Mouse (Mus musculus): Measurements from ENCODE around the gene Snrpa. TPM values are rescaled to one million over a fixed set of nuclear protein-coding genes. Genes with fewer than 3 reads are reported as not detected.
A peak's percentile ranks its signal among the peaks of the same experiment; 100 is the strongest.

Snrpa gene
- polyA plus RNA-seq, 1 experiment from 2014 or later = 204 TPM

DNA sequence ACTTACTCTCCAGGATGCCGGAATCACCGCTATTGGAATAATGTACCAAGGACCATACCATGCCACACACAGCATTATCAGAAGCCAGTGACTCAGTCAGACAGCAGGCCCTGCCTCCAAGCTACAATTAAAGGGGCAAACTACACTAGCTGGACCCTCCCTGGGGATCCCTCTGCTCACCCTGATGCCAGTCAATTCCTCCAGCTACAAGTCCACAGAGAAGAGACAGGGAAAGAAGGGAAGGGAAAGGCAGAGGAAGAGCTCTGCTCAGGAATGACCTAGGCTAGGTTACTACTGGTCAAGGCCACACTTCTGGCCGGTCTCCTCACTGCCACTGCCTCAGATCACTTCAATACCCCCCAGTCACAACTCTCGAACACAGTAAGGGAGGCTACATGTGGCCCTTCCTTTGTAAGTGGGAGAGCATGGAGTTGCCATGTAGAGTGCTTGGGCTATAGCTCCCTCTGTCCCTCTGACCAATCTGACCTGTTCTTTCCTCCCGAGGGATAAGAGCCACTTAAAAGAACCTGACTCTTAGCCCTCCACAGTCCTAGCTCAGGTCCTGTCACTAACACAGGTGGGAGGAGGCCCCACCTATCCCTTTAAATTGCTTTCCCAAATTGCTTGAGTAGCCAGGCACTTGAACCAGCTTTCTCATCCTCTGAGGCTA is 33.2 kb downstream of the Snrpa start:
- no peak for ATAC-seq (replicated peaks)
- peak overlapping the region; percentile 29; the same call in 1 of the 2 replicates for H3K9ac ChIP-seq
- H3K27ac ChIP-seq = no peak overlapping the region
- H3K27me3 ChIP-seq (replicated peaks) = no peaks in the 10 kb centered on the region
- H3K9me3 ChIP-seq = no peaks in the 10 kb centered on the region
- H3K4me2 ChIP-seq = peak overlapping the region; percentile 90
- peaks cover 9% of the 10 kb centered on the region for H3K36me3 ChIP-seq (replicated peaks)
- peaks cover 73% of the 10 kb centered on the region for H3K4me1 ChIP-seq
- 83% methylated on average over 5 of the region's 5 CpGs for WGBS
- peak overlapping the region; percentile 0; the same call in 1 of the 2 replicates for H3K4me3 ChIP-seq

DNA sequence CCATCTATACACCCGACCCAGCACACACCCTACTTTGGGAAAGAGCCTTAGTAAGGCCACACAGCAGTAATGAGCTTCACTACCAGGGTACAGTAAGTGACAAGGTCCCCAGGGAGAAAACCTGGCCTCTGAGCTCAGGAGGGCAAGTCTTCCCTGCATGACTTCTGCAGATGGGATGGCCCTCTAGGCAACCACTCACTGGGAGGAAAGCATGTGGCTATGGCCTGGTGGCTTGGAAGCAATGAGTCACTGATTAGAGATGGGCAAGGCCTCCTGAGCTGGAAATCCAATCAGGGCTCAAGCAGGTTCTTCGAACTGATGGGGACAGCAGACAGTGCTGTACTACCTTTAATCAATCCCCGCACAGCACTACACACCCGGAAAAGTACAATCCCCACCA is 34.3 kb downstream of the Snrpa start:
- no peaks in the 10 kb centered on the region for H3K9me3 ChIP-seq
- ATAC-seq (replicated peaks) = no peak
- no peaks in the 10 kb centered on the region for H3K27me3 ChIP-seq (replicated peaks)
- no peak overlapping the region for H3K4me2 ChIP-seq
- peaks cover 63% of the 10 kb centered on the region for H3K4me1 ChIP-seq
- H3K4me3 ChIP-seq = no peak overlapping the region
- no peak overlapping the region for H3K27ac ChIP-seq
- H3K9ac ChIP-seq = no peak overlapping the region
- WGBS = 88% methylated on average over 4 of the region's 4 CpGs
- H3K36me3 ChIP-seq (replicated peaks) = peaks cover 9% of the 10 kb centered on the region

DNA sequence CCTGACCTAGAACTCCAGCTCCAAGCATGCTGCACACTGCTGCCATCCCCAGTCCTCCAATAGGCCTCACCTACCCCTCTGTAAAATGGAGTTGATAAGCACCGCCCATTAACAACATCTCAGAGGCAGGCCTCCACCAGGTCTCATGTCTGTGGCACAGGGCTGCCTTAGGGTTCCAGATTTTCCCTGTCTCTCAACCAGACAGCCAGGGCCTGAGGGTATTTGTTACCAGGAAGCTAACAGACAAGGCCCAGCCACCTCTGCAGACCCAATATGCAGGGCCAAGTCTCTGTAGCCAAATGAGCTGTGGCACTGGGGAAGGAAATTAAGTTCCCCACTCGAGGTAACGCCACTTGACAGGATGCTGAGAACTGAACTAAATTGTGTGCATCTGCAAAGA is 35.1 kb downstream of the Snrpa start:
- Histone ChIP-seq H3K27ac (no peak overlapping the region), H3K4me2 (no peak overlapping the region), H3K27me3 (replicated peaks) (no peaks in the 10 kb centered on the region), H3K9ac (no peak overlapping the region), H3K36me3 (replicated peaks) (peaks cover 9% of the 10 kb centered on the region), H3K4me1 (peaks cover 63% of the 10 kb centered on the region), H3K9me3 (no peaks in the 10 kb centered on the region), H3K4me3 (no peak overlapping the region)
- 85% methylated on average over 3 of the region's 3 CpGs for WGBS
- ATAC-seq (replicated peaks) = no peak

- Histone ChIP-seq H3K36me3 (replicated peaks) (peaks cover 9% of the 10 kb centered on the region), H3K4me1 (peaks cover 54% of the 10 kb centered on the region)
- WGBS = 13% methylated on average over 8 of the region's 8 CpGs
Observed at GRCm38 (mm10) chr7:27159882-27160281, 36.2 kb downstream of the Snrpa start.

GRCm38 (mm10) chr7:27159256-27159655 is 36.8 kb downstream of the Snrpa start:
- Histone ChIP-seq H3K27me3 (replicated peaks) (no peaks in the 10 kb centered on the region), H3K36me3 (replicated peaks) (peaks cover 9% of the 10 kb centered on the region), H3K27ac (no peak overlapping the region), H3K9me3 (no peaks in the 10 kb centered on the region), H3K4me1 (peaks cover 47% of the 10 kb centered on the region), H3K4me2 (no peak overlapping the region), H3K4me3 (no peak overlapping the region), H3K9ac (no peak overlapping the region)
- WGBS = 94% methylated on average over 6 of the region's 6 CpGs
- ATAC-seq (replicated peaks) = no peak

More at GRCm38 (mm10) chr7:27159882-27160281, 36.2 kb downstream of the Snrpa start:
- H3K27me3 ChIP-seq (replicated peaks) = no peaks in the 10 kb centered on the region
- H3K4me2 ChIP-seq = peak overlapping the region; percentile 4; the same call in 1 of the 2 replicates
- H3K4me3 ChIP-seq = no peak overlapping the region
- peak; percentile 86 for ATAC-seq (replicated peaks)
- no peaks in the 10 kb centered on the region for H3K9me3 ChIP-seq
- no peak overlapping the region for H3K9ac ChIP-seq
- peak overlapping the region; percentile 49; the same call in 1 of the 2 replicates for H3K27ac ChIP-seq

DNA sequence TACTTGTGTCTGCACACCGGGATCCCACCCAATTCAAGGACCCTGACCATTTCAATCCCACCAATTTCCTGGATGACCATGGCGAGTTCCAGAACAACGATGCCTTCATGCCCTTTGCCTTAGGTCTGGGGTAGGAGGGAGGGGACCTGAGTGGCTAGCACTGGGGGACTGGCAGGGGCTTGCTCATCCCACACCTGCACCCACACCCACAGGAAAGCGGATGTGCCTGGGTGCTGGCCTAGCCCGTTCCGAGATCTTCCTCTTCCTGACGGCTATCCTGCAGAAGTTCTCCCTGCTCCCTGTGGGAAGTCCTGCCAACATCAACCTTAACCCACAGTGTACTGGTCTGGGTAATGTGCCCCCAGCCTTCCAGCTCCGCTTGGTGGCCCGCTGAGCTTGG is 37.9 kb downstream of the Snrpa start:
- Histone ChIP-seq H3K27me3 (replicated peaks) (no peaks in the 10 kb centered on the region), H3K4me2 (no peak overlapping the region), H3K36me3 (replicated peaks) (peaks cover 9% of the 10 kb centered on the region), H3K4me3 (no peak overlapping the region), H3K27ac (no peak overlapping the region), H3K9me3 (no peaks in the 10 kb centered on the region), H3K4me1 (peaks cover 37% of the 10 kb centered on the region), H3K9ac (no peak overlapping the region)
- 95% methylated on average over 9 of the region's 9 CpGs for WGBS
- no peak for ATAC-seq (replicated peaks)

DNA sequence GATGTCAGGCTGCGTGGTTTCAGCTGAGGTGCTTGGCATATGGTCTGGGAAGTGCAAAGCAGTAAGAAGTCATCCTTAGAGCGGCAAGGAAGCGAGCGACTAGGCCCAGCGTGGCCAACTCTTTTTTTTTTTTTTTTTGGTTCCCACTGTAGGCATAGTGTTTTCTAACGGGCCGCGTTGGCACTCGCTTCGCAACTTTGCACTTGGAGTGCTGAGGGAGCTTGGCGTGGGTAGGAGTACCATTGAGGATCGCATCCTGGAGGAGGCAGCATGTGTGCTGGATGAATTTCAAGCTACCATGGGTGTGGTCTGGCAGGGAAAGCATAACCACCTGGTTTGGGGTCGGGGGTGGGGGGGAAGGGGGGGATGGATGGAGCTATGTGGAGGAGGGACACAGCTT is 40.1 kb downstream of the Snrpa start:
- Histone ChIP-seq H3K27ac (no peak overlapping the region), H3K4me2 (no peak overlapping the region), H3K9ac (no peak overlapping the region), H3K4me1 (peaks cover 15% of the 10 kb centered on the region), H3K4me3 (no peak overlapping the region), H3K9me3 (no peaks in the 10 kb centered on the region), H3K36me3 (replicated peaks) (peaks cover 9% of the 10 kb centered on the region), H3K27me3 (replicated peaks) (no peaks in the 10 kb centered on the region)
- ATAC-seq (replicated peaks) = no peak
- 86% methylated on average over 13 of the region's 13 CpGs for WGBS

- Histone ChIP-seq H3K4me3 (no peak within 1 kb of the TSS), H3K27ac (no peak within 1 kb of the TSS), H3K27me3 (replicated peaks) (no peaks in the 10 kb centered on the region), H3K4me2 (no peak within 1 kb of the TSS), H3K9ac (no peak within 1 kb of the TSS), H3K9me3 (no peaks in the 10 kb centered on the region), H3K4me1 (no peaks in the 10 kb centered on the region), H3K36me3 (replicated peaks) (peaks cover under 1% of the 10 kb centered on the region; the same call in 1 of the 2 replicates)
- ATAC-seq (replicated peaks) = 0 out of 2 replicates have a peak, but pooled peaks have one; percentile 22
- WGBS = 78% methylated on average over 10 of the region's 10 CpGs
Observed at GRCm38 (mm10) chr7:27153205-27153764, 42.8 kb downstream of the Snrpa start, which contains the start of gene Cyp2t4. Gene Cyp2t4, plus strand, starts transcription at chr7:27153714.

MicroRNAs within 50 kb of the gene (microRNA counts, 519-probe panel; counts per million panel counts)
- not detected for microRNA mmu-miR-1191

Small RNAs within 50 kb of the gene (microRNA-seq; reads per million reads assigned to microRNA genes)
- 3.3 reads per million, percentile 16 among the genes with 10 or more reads in this experiment for gene Mir1191
- 2.2 reads per million, percentile 7 among the genes with 10 or more reads in this experiment for gene Mir3101

Other genes starting within 250 kb of the Snrpa start
- gene Cyp2a12, start 167.2 kb downstream of the Snrpa start, polyA plus RNA-seq (2015; fragmentation: Nextera tagmentation; extraction: Ambion mirVana) = not detected in 2 replicates
- 0.09 and 0.15 TPM in 2 replicates for gene Cyp2f2, start 76.4 kb downstream of the Snrpa start, polyA plus RNA-seq (2015; fragmentation: Nextera tagmentation; extraction: Ambion mirVana)
- gene Cyp2t4, start 42.6 kb downstream of the Snrpa start, polyA plus RNA-seq (2015; fragmentation: Nextera tagmentation; extraction: Ambion mirVana) = 0.11 TPM in 1 of 2 replicates, not detected in the other
- gene Egln2, start 29.5 kb downstream of the Snrpa start, polyA plus RNA-seq (2015; fragmentation: Nextera tagmentation; extraction: Ambion mirVana) = 113 and 126 TPM in 2 replicates
- gene Rab4b, start 17.4 kb downstream of the Snrpa start, polyA plus RNA-seq (2015; fragmentation: Nextera tagmentation; extraction: Ambion mirVana) = 101 and 107 TPM in 2 replicates
- 0.40 and 0.62 TPM in 2 replicates for gene Gm21983, start 15.2 kb downstream of the Snrpa start, polyA plus RNA-seq (2015; fragmentation: Nextera tagmentation; extraction: Ambion mirVana)
- 14.0 and 16.2 TPM in 2 replicates for gene Mia, start 15.1 kb downstream of the Snrpa start, polyA plus RNA-seq (2015; fragmentation: Nextera tagmentation; extraction: Ambion mirVana)
- 3.7 and 3.9 TPM in 2 replicates for gene BC024978, start 490 bp downstream of the Snrpa start, polyA plus RNA-seq (2015; fragmentation: Nextera tagmentation; extraction: Ambion mirVana)
- 8.5 and 8.7 TPM in 2 replicates for gene Itpkc, start 32.4 kb upstream of the Snrpa start, polyA plus RNA-seq (2015; fragmentation: Nextera tagmentation; extraction: Ambion mirVana)
- gene Coq8b, start 36.8 kb upstream of the Snrpa start, polyA plus RNA-seq (2015; fragmentation: Nextera tagmentation; extraction: Ambion mirVana) = 26.9 and 27.9 TPM in 2 replicates
- 58.7 and 66.3 TPM in 2 replicates for gene Numbl, start 62.2 kb upstream of the Snrpa start, polyA plus RNA-seq (2015; fragmentation: Nextera tagmentation; extraction: Ambion mirVana)
- 13.4 and 15.7 TPM in 2 replicates for gene Ltbp4, start 141.4 kb upstream of the Snrpa start, polyA plus RNA-seq (2015; fragmentation: Nextera tagmentation; extraction: Ambion mirVana)
- gene Shkbp1, start 159.7 kb upstream of the Snrpa start, polyA plus RNA-seq (2015; fragmentation: Nextera tagmentation; extraction: Ambion mirVana) = 63.9 and 64.7 TPM in 2 replicates
- not detected in 2 replicates for gene Gm20479, start 161.1 kb upstream of the Snrpa start, polyA plus RNA-seq (2015; fragmentation: Nextera tagmentation; extraction: Ambion mirVana)